Mouse (Mus musculus): ENCODE results near the gene 2310030G06Rik. TPM values are rescaled to one million over a fixed set of nuclear protein-coding genes. Genes with fewer than 3 reads are reported as not detected.
A peak's percentile ranks its signal among the peaks of the same experiment; 100 is the strongest.

Gene 2310030G06Rik
- polyA plus RNA-seq, 1 experiment from 2014 or later, result 28.5 TPM

GRCm38 (mm10) chr9:50774026-50774462 lies 27.7 kb upstream of the 2310030G06Rik start:
- Histone ChIP-seq H3K4me3 (ENCODE audit: low read depth, low read length) (no peak overlapping the region), H3K4me2 (replicated peaks; ENCODE audit: low read depth, low read length) (peak overlapping the region; percentile 98), H3K4me1 (ENCODE audit: insufficient read depth, low read depth, low read length) (peaks cover 4% of the 10 kb centered on the region; the same call in 1 of the 2 replicates), H3K27ac (ENCODE audit: low read length) (no peak overlapping the region), H3K36me3 (ENCODE audit: insufficient read depth, low read length) (no peaks in the 10 kb centered on the region; the same call in 1 of the 2 replicates), H3K9ac (replicated peaks; ENCODE audit: low read depth) (no peak overlapping the region), H3K9me3 (ENCODE audit: low read length) (no peaks in the 10 kb centered on the region), H3K27me3 (replicated peaks; ENCODE audit: insufficient read depth, low read length) (no peaks in the 10 kb centered on the region)
- ATAC-seq, result no peak
- no peak for DNase-seq (ENCODE audit: low spot score)
- no peak for TF ChIP-seq EP300 (IDR thresholded peaks at IDR 0.05)
- no peak for TF ChIP-seq CTCF (IDR thresholded peaks at IDR 0.05)
- WGBS, result 55% methylated on average over 4 of the region's 4 CpGs

GRCm38 (mm10) chr9:50770011-50770410 lies 23.7 kb upstream of the 2310030G06Rik start:
- TF ChIP-seq EP300 (IDR thresholded peaks at IDR 0.05) (no peak), CTCF (IDR thresholded peaks at IDR 0.05) (no peak)
- Histone ChIP-seq H3K4me3 (ENCODE audit: low read depth, low read length) (no peak overlapping the region), H3K4me2 (replicated peaks; ENCODE audit: low read depth, low read length) (no peak overlapping the region), H3K27me3 (replicated peaks; ENCODE audit: insufficient read depth, low read length) (no peaks in the 10 kb centered on the region), H3K9me3 (ENCODE audit: low read length) (no peaks in the 10 kb centered on the region), H3K27ac (ENCODE audit: low read length) (no peak overlapping the region), H3K9ac (replicated peaks; ENCODE audit: low read depth) (no peak overlapping the region), H3K4me1 (ENCODE audit: insufficient read depth, low read depth, low read length) (peaks cover 7% of the 10 kb centered on the region; the same call in 1 of the 2 replicates), H3K36me3 (ENCODE audit: insufficient read depth, low read length) (no peaks in the 10 kb centered on the region; the same call in 1 of the 2 replicates)
- WGBS, result 87% methylated on average over 2 of the region's 2 CpGs
- ATAC-seq (no peak), DNase-seq (ENCODE audit: low spot score) (no peak)

GRCm38 (mm10) chr9:50768107-50769002 lies 22.0 kb upstream of the 2310030G06Rik start, which contains the start of gene Fdxacb1:
TSS of gene Fdxacb1 (plus strand) at chr9:50768236.
- Histone ChIP-seq H3K4me2 (replicated peaks; ENCODE audit: low read depth, low read length) (peak within 1 kb of the TSS; percentile 75), H3K27me3 (replicated peaks; ENCODE audit: insufficient read depth, low read length) (no peaks in the 10 kb centered on the region), H3K4me1 (ENCODE audit: insufficient read depth, low read depth, low read length) (0 out of 2 replicates have a peak, but pooled peaks cover 4% of the 10 kb centered on the region), H3K27ac (ENCODE audit: low read length) (peak within 1 kb of the TSS; percentile 95), H3K9ac (replicated peaks; ENCODE audit: low read depth) (peak within 1 kb of the TSS; percentile 58), H3K9me3 (ENCODE audit: low read length) (no peaks in the 10 kb centered on the region), H3K4me3 (ENCODE audit: low read depth, low read length) (peak within 1 kb of the TSS; percentile 65), H3K36me3 (ENCODE audit: insufficient read depth, low read length) (no peaks in the 10 kb centered on the region; the same call in 1 of the 2 replicates)
- peak; percentile 99 for DNase-seq (ENCODE audit: low spot score)
- peak; percentile 60 for TF ChIP-seq EP300 (IDR thresholded peaks at IDR 0.05)
- peak; percentile 82 for TF ChIP-seq CTCF (IDR thresholded peaks at IDR 0.05)
- peak; percentile 97 for ATAC-seq
- whole genome bisulfite sequencing, result 2% methylated on average over 59 of the region's 59 CpGs

GRCm38 (mm10) chr9:50767531-50768106 lies 21.3 kb upstream of the 2310030G06Rik start:
- no peak for ATAC-seq
- whole genome bisulfite sequencing, result 3% methylated on average over 17 of the region's 17 CpGs
- DNase-seq (ENCODE audit: low spot score), result peak; percentile 35
- Histone ChIP-seq H3K9ac (replicated peaks; ENCODE audit: low read depth) (peak overlapping the region; percentile 58), H3K27ac (ENCODE audit: low read length) (peak overlapping the region; percentile 95), H3K4me2 (replicated peaks; ENCODE audit: low read depth, low read length) (peak overlapping the region; percentile 75), H3K4me3 (ENCODE audit: low read depth, low read length) (peak overlapping the region; percentile 65), H3K36me3 (ENCODE audit: insufficient read depth, low read length) (no peaks in the 10 kb centered on the region; the same call in 1 of the 2 replicates), H3K9me3 (ENCODE audit: low read length) (no peaks in the 10 kb centered on the region), H3K27me3 (replicated peaks; ENCODE audit: insufficient read depth, low read length) (no peaks in the 10 kb centered on the region), H3K4me1 (ENCODE audit: insufficient read depth, low read depth, low read length) (0 out of 2 replicates have a peak, but pooled peaks cover 4% of the 10 kb centered on the region)
- TF ChIP-seq CTCF (IDR thresholded peaks at IDR 0.05) (no peak), EP300 (IDR thresholded peaks at IDR 0.05) (no peak)

DNA sequence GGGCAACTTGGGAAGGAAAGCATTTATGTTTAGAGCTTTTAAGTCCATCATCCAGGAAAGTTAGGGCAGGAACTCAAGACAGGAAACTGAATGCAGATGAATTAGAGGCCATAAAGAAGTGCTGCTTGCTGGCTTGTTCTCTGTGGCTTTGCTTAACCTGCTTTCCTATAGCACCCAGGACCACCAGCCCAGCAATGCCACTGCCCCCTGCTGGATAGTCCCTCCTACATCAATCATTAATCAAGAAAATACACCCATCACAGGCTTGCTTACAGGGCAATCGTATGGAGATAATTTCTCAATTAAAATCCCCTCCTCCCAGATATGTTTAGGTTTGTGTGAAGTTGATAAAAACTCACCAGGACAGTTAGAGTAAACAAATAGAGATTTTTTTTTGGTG lies 17.0 kb upstream of the 2310030G06Rik start:
- Histone ChIP-seq H3K4me3 (ENCODE audit: low read depth, low read length) (no peak overlapping the region), H3K9me3 (ENCODE audit: low read length) (no peaks in the 10 kb centered on the region), H3K27me3 (replicated peaks; ENCODE audit: insufficient read depth, low read length) (no peaks in the 10 kb centered on the region), H3K4me2 (replicated peaks; ENCODE audit: low read depth, low read length) (no peak overlapping the region), H3K4me1 (ENCODE audit: insufficient read depth, low read depth, low read length) (0 out of 2 replicates have a peak, but pooled peaks cover 4% of the 10 kb centered on the region), H3K36me3 (ENCODE audit: insufficient read depth, low read length) (no peaks in the 10 kb centered on the region), H3K27ac (ENCODE audit: low read length) (no peak overlapping the region), H3K9ac (replicated peaks; ENCODE audit: low read depth) (no peak overlapping the region)
- no peak for ATAC-seq
- peak; percentile 59 for DNase-seq (ENCODE audit: low spot score)
- WGBS, result 46% methylated on average over 1 of the region's 1 CpGs
- TF ChIP-seq CTCF (IDR thresholded peaks at IDR 0.05) (peak; percentile 70), EP300 (IDR thresholded peaks at IDR 0.05) (no peak)
